Mouse (Mus musculus) left cerebral cortex, postnatal 36 days (tissue): ENCODE measurements around the gene Slc12a9. TPM values are rescaled to one million over a fixed set of nuclear protein-coding genes. Genes with fewer than 3 reads are reported as not detected.

Source experiments
- DNase-seq, 2 experiments: peaks; one replicate each; pipeline ENCODE4 v3.0.0; 2021 to 2022; ENCODE audit warnings: low spot score in 2 of 2, mixed read lengths in 1 of 2
- intact Hi-C: fragments of 180-260 bp; cut with DNase I; formaldehyde crosslinking; loops from one replicate; pipeline ENCODE4 v1.15.1; 2025
- total RNA-seq, 2 experiments: library from RNA; stranded (reverse); gene quantifications; 2 replicates each; pipeline ENCODE4 v1.2.3; 2021

Gene Slc12a9
- total RNA-seq, 2 experiments from 2014 or later, result 21.1 to 25.2 TPM

GRCm38 (mm10) chr5:137317361-137317760 lies 16.0 kb downstream of the Slc12a9 start:
- intact Hi-C loops, result no loop called here
- no peak for DNase-seq

- intact Hi-C loops, result no loop called here
- no peak for DNase-seq
These were observed 18.1 kb downstream of the Slc12a9 start for GRCm38 (mm10) chr5:137315084-137315903.

GRCm38 (mm10) chr5:137314193-137315083 lies 19.0 kb downstream of the Slc12a9 start, which contains the start of gene Trip6:
Gene Trip6, minus strand, starts transcription at chr5:137314404.
- peak; percentile 46 to 61 for DNase-seq
- intact Hi-C loops, result no loop called here

- intact Hi-C loops, result no loop called here
- DNase-seq, result no peak
These were observed 19.8 kb downstream of the Slc12a9 start for GRCm38 (mm10) chr5:137313466-137314192.

- DNase-seq, result no peak
- intact Hi-C loops, result no loop called here
These were observed 25.0 kb downstream of the Slc12a9 start for GRCm38 (mm10) chr5:137308356-137308755.

- intact Hi-C loops, result loop anchor here (2.0 kb wide), 1 partner anchor 18 kb away; no protein-coding TSS in a partner anchor
- peak; percentile 93 to 94 for DNase-seq
These were observed 26.1 kb downstream of the Slc12a9 start, which contains the start of gene Srrt for GRCm38 (mm10) chr5:137307071-137307912. Gene Srrt, minus strand, starts transcription at chr5:137307674.

GRCm38 (mm10) chr5:137306439-137307005 lies 26.9 kb downstream of the Slc12a9 start:
- no peak for DNase-seq
- intact Hi-C loops, result loop anchor here (2.0 kb wide), 1 partner anchor 18 kb away; no protein-coding TSS in a partner anchor

GRCm38 (mm10) chr5:137305822-137306221 lies 27.6 kb downstream of the Slc12a9 start:
- intact Hi-C loops, result loop anchor here (2.0 kb wide), 1 partner anchor 17 kb away; no protein-coding TSS in a partner anchor
- no peak for DNase-seq

- no peak for DNase-seq
- intact Hi-C loops, result no loop called here
These were observed 28.6 kb downstream of the Slc12a9 start for GRCm38 (mm10) chr5:137304816-137305215.

GRCm38 (mm10) chr5:137304165-137304564 lies 29.2 kb downstream of the Slc12a9 start:
- no peak for DNase-seq
- intact Hi-C loops, result no loop called here

GRCm38 (mm10) chr5:137303609-137304008 lies 29.8 kb downstream of the Slc12a9 start:
- intact Hi-C loops, result no loop called here
- no peak for DNase-seq

- intact Hi-C loops, result no loop called here
- DNase-seq, result no peak
These were observed 32.1 kb downstream of the Slc12a9 start for GRCm38 (mm10) chr5:137301253-137301652.

GRCm38 (mm10) chr5:137299240-137299639 lies 34.2 kb downstream of the Slc12a9 start:
- no peak for DNase-seq
- intact Hi-C loops, result no loop called here

GRCm38 (mm10) chr5:137297126-137297525 lies 36.3 kb downstream of the Slc12a9 start:
- DNase-seq, result no peak
- intact Hi-C loops, result no loop called here

GRCm38 (mm10) chr5:137295712-137296111 lies 37.7 kb downstream of the Slc12a9 start:
- intact Hi-C loops, result no loop called here
- DNase-seq, result no peak

GRCm38 (mm10) chr5:137295296-137295695 lies 38.1 kb downstream of the Slc12a9 start:
- intact Hi-C loops, result no loop called here
- DNase-seq, result no peak

- no peak for DNase-seq
- intact Hi-C loops, result loop anchor here (5.0 kb wide), 1 partner anchor 262 kb away; no protein-coding TSS in a partner anchor
These were observed 38.7 kb downstream of the Slc12a9 start for GRCm38 (mm10) chr5:137294744-137295093.
